Mouse (Mus musculus) small intestine, adult 2 months (tissue): Measurements from ENCODE around the gene Mark4.

Source experiments
- CTCF ChIP-seq: fragments of 200-500 bp; IDR thresholded peaks from 2 replicates; pipeline ENCODE4 v1.5.1; 2012; ENCODE audit warnings: low read depth, mild to moderate bottlenecking, control low read depth, inconsistent platforms, low read length, moderate library complexity, mixed read lengths; ENCODE audit not compliant: insufficient replicate concordance, insufficient read length; ENCODE audit errors: extremely low read depth
- POLR2A ChIP-seq: fragments of 200-500 bp; IDR thresholded peaks from 2 replicates; pipeline ENCODE4 v1.6.1; 2012; ENCODE audit warnings: low read depth, mild to moderate bottlenecking, control low read depth, inconsistent platforms, low read length, moderate library complexity

DNA sequence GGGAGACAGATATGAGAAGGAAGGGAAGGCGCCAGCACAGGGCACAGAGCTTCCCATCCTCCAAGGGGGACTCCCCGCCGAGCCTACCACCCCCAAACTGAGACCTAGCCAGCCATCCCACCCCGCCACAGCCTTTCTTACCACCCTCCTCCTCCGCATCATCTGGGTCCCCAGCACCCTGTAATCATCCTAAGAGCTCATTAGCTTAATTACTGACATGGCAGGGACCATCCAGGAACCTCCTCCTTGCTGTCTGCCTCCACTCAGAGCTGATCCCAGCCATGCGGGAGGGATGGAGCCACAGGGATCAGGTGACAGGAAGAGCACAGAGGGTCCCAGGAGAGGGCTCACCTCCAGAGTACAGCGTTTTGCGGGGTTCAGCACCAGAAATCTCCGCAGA lies 21.6 kb downstream of the Mark4 start:
- TF ChIP-seq POLR2A (no peak), CTCF (no peak)
